Mouse (Mus musculus): ENCODE results near the gene Ppp6r1. TPM values are rescaled to one million over a fixed set of nuclear protein-coding genes. Genes with fewer than 3 reads are reported as not detected.
"Not testable (repeated sequence)": the region's sequence is repeated elsewhere in the genome, so short reads cannot be mapped to it uniquely, and the experiment has no call there.

The Ppp6r1 gene
- polyA plus RNA-seq, 1 experiment: 115 TPM

DNA sequence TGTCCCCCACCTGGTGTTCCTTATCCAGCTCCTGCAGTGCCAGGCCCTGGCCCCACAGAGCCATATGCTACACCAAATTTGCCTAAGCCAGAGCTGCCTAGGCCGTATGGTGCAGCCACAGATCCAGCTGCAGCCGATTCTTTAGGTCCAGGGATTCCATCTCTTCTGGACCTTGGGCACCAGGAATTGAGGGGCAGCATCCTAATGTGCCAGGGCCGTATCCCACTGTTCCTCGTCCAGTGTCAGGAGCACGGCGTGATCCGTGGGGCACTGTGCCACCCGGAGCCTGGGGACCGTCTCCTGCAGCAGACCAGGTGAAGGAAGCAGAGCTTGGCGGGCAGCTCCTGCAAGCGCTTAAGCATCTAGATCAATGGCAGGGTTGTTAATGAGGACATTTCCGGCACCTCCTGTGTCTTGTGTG is 46.9 kb downstream of the Ppp6r1 start:
- no peak for TF ChIP-seq POLR2A (IDR thresholded peaks at IDR 0.05; ENCODE audit: borderline replicate concordance, extremely low read depth, insufficient read depth, insufficient read length, poor library complexity, severe bottlenecking)
- TF ChIP-seq CTCF (IDR thresholded peaks at IDR 0.05; ENCODE audit: borderline replicate concordance, extremely low read depth, insufficient read depth, insufficient read length): no peak
- DNase-seq (ENCODE audit: low read depth): no peak

GRCm38 (mm10) chr7:4611511-4611910 is 47.3 kb downstream of the Ppp6r1 start:
- no peak for DNase-seq (ENCODE audit: low read depth)
- TF ChIP-seq CTCF (IDR thresholded peaks at IDR 0.05; ENCODE audit: borderline replicate concordance, extremely low read depth, insufficient read depth, insufficient read length) (no peak), POLR2A (IDR thresholded peaks at IDR 0.05; ENCODE audit: borderline replicate concordance, extremely low read depth, insufficient read depth, insufficient read length, poor library complexity, severe bottlenecking) (no peak)

GRCm38 (mm10) chr7:4608002-4608401 is 50.8 kb downstream of the Ppp6r1 start:
- TF ChIP-seq POLR2A (IDR thresholded peaks at IDR 0.05; ENCODE audit: borderline replicate concordance, extremely low read depth, insufficient read depth, insufficient read length, poor library complexity, severe bottlenecking) (no peak), CTCF (IDR thresholded peaks at IDR 0.05; ENCODE audit: borderline replicate concordance, extremely low read depth, insufficient read depth, insufficient read length) (no peak)
- DNase-seq (ENCODE audit: low read depth): no peak

GRCm38 (mm10) chr7:4603873-4604272 is 54.9 kb downstream of the Ppp6r1 start, which contains the start of gene Ptprh:
Gene Ptprh (minus strand): TSS chr7:4604041.
- DNase-seq (ENCODE audit: low read depth): no peak
- TF ChIP-seq POLR2A (IDR thresholded peaks at IDR 0.05; ENCODE audit: borderline replicate concordance, extremely low read depth, insufficient read depth, insufficient read length, poor library complexity, severe bottlenecking) (no peak), CTCF (IDR thresholded peaks at IDR 0.05; ENCODE audit: borderline replicate concordance, extremely low read depth, insufficient read depth, insufficient read length) (no peak)

DNA sequence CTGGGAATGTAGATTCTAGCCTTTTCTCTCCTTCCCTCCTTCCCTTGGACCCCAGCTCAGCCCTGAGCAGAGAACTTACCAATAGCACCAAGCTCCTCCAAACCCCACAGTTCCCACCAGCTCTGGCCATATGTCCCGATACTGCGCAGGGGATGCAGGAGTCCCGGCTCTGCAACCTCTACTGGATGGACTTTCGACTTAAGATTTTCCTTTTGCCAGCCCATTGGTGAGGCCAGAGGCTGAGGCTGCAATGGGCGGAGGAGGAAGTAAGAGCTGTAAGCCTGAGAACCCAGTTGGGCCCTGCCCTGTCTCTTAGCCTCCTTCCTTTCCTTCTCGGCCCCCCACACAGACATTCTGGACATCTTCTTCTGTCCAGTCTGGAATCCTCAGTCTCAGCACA is 55.9 kb downstream of the Ppp6r1 start:
- DNase-seq (ENCODE audit: low read depth): no peak
- TF ChIP-seq CTCF (IDR thresholded peaks at IDR 0.05; ENCODE audit: borderline replicate concordance, extremely low read depth, insufficient read depth, insufficient read length): no peak

GRCm38 (mm10) chr7:4597046-4597445 is 61.8 kb downstream of the Ppp6r1 start:
- not testable (repeated sequence) for DNase-seq (ENCODE audit: low read depth)

Other genes with a start within 250 kb of the Ppp6r1 start
- 37.8 and 40.5 TPM in 2 replicates for gene Rdh13, start 213.4 kb downstream of the Ppp6r1 start, polyA plus RNA-seq (2012; rRNA removed)
- gene Eps8l1, start 198.3 kb downstream of the Ppp6r1 start, polyA plus RNA-seq (2012; rRNA removed): 5.6 and 6.9 TPM in 2 replicates
- 61.5 and 104 TPM in 2 replicates for gene Ppp1r12c, start 157.3 kb downstream of the Ppp6r1 start, polyA plus RNA-seq (2012; rRNA removed)
- 3.3 and 3.9 TPM in 2 replicates for gene Tnnt1, start 142.6 kb downstream of the Ppp6r1 start, polyA plus RNA-seq (2012; rRNA removed)
- 4.2 and 4.3 TPM in 2 replicates for gene Tnni3, start 134.8 kb downstream of the Ppp6r1 start, polyA plus RNA-seq (2012; rRNA removed)
- gene Dnaaf3, start 126.6 kb downstream of the Ppp6r1 start, polyA plus RNA-seq (2012; rRNA removed): 5.9 and 6.4 TPM in 2 replicates
- gene Syt5, start 111.5 kb downstream of the Ppp6r1 start, polyA plus RNA-seq (2012; rRNA removed): 103 and 105 TPM in 2 replicates
- gene Ptprh, start 55.0 kb downstream of the Ppp6r1 start, polyA plus RNA-seq (2012; rRNA removed): 0.87 and 1.5 TPM in 2 replicates
- gene Tmem86b, start 27.6 kb downstream of the Ppp6r1 start, polyA plus RNA-seq (2012; rRNA removed): 55.9 and 89.5 TPM in 2 replicates
- gene Hspbp1, start 26.0 kb upstream of the Ppp6r1 start, polyA plus RNA-seq (2012; rRNA removed): 93.3 and 97.3 TPM in 2 replicates
- 137 and 161 TPM in 2 replicates for gene Brsk1, start 31.6 kb upstream of the Ppp6r1 start, polyA plus RNA-seq (2012; rRNA removed)
- 0.03 and 0.05 TPM in 2 replicates for gene Tmem150b, start 66.2 kb upstream of the Ppp6r1 start, polyA plus RNA-seq (2012; rRNA removed)
- 197 and 214 TPM in 2 replicates for gene Kmt5c, start 81.1 kb upstream of the Ppp6r1 start, polyA plus RNA-seq (2012; rRNA removed)
- gene Cox6b2, start 94.1 kb upstream of the Ppp6r1 start, polyA plus RNA-seq (2012; rRNA removed): 26.2 and 27.5 TPM in 2 replicates
- gene Fam71e2, start 112.3 kb upstream of the Ppp6r1 start, polyA plus RNA-seq (2012; rRNA removed): not detected in 2 replicates
- gene Il11, start 123.8 kb upstream of the Ppp6r1 start, polyA plus RNA-seq (2012; rRNA removed): 0.16 and 0.38 TPM in 2 replicates
- gene Tmem190, start 123.9 kb upstream of the Ppp6r1 start, polyA plus RNA-seq (2012; rRNA removed): not detected in 2 replicates
- gene Tmem238, start 130.6 kb upstream of the Ppp6r1 start, polyA plus RNA-seq (2012; rRNA removed): 3.4 and 5.2 TPM in 2 replicates
- 271 and 404 TPM in 2 replicates for gene Rpl28, start 133.9 kb upstream of the Ppp6r1 start, polyA plus RNA-seq (2012; rRNA removed)
- gene Ube2s, start 153.6 kb upstream of the Ppp6r1 start, polyA plus RNA-seq (2012; rRNA removed): 451 and 626 TPM in 2 replicates
- gene Shisa7, start 185.7 kb upstream of the Ppp6r1 start, polyA plus RNA-seq (2012; rRNA removed): 145 and 170 TPM in 2 replicates
- 2.6 and 3.3 TPM in 2 replicates for gene Isoc2b, start 211.2 kb upstream of the Ppp6r1 start, polyA plus RNA-seq (2012; rRNA removed)
- gene Isoc2a, start 218.1 kb upstream of the Ppp6r1 start, polyA plus RNA-seq (2012; rRNA removed): 6.7 and 9.0 TPM in 2 replicates
- 0.77 and 1.3 TPM in 2 replicates for gene Gm36210, start 247.5 kb upstream of the Ppp6r1 start, polyA plus RNA-seq (2012; rRNA removed)

Data from brain, embryonic 14.5 days (tissue).